Mouse (Mus musculus) hindbrain, embryonic 15.5 days (tissue): ENCODE data around the gene Olfml3. TPM values are rescaled to one million over a fixed set of nuclear protein-coding genes. Genes with fewer than 3 reads are reported as not detected.

Source experiments
- ATAC-seq: fragments of 200-750 bp; cut with Nextera tagmentation; 2 replicates; pipeline ENCODE4 v1.8.0; 2017; ENCODE audit warnings: low read depth, moderate number of reproducible peaks, moderate TSS enrichment; ENCODE audit not compliant: low FRiP score
- H3K27ac ChIP-seq: fragments of 300-500 bp; sonication (generic); replicated peaks from 2 replicates; pipeline ENCODE4 v1.5.1; 2015; ENCODE audit warnings: mild to moderate bottlenecking, inconsistent platforms
- H3K27me3 ChIP-seq: fragments of 300-500 bp; sonication (generic); 2 replicates; pipeline ENCODE4 v1.6.1; 2015; ENCODE audit warnings: control low read depth, inconsistent platforms
- H3K36me3 ChIP-seq: fragments of 300-500 bp; sonication (generic); 2 replicates; pipeline ENCODE4 v1.6.1; 2015; ENCODE audit warnings: control low read depth, inconsistent platforms
- H3K4me1 ChIP-seq: fragments of 300-500 bp; sonication (generic); replicated peaks from 2 replicates; pipeline ENCODE4 v1.6.1; 2015; ENCODE audit warnings: control low read depth, inconsistent platforms
- H3K4me2 ChIP-seq: fragments of 300-500 bp; sonication (generic); 2 replicates; pipeline ENCODE4 v1.6.1; 2015; ENCODE audit warnings: moderate library complexity, mild to moderate bottlenecking, inconsistent platforms
- H3K4me3 ChIP-seq: fragments of 300-500 bp; sonication (generic); 2 replicates; pipeline ENCODE4 v1.5.1; 2015; ENCODE audit warnings: mild to moderate bottlenecking, inconsistent platforms
- H3K9ac ChIP-seq: fragments of 300-500 bp; sonication (generic); 2 replicates; pipeline ENCODE4 v1.6.1; 2015; ENCODE audit warnings: inconsistent platforms
- H3K9me3 ChIP-seq: fragments of 300-500 bp; sonication (generic); 2 replicates; pipeline ENCODE4 v1.6.1; 2016; ENCODE audit warnings: control low read depth, inconsistent platforms
- WGBS: fragments of 180-500 bp; shearing (Covaris S2); methylation state at CpG from one replicate; pipeline ENCODE4 v1.1.7; 2015; 5-methylcytosine and 5-hydroxymethylcytosine counted together
- polyA plus RNA-seq: library from polyadenylated mRNA; unstranded; fragments of >200 nt; fragmentation: Nextera tagmentation; extraction: Ambion mirVana; gene quantifications from 2 replicates; pipeline ENCODE4 v1.2.1, GENCODE M21; 2015

Olfml3 gene
- polyA plus RNA-seq, 1 experiment from 2014 or later: 9.7 TPM

DNA sequence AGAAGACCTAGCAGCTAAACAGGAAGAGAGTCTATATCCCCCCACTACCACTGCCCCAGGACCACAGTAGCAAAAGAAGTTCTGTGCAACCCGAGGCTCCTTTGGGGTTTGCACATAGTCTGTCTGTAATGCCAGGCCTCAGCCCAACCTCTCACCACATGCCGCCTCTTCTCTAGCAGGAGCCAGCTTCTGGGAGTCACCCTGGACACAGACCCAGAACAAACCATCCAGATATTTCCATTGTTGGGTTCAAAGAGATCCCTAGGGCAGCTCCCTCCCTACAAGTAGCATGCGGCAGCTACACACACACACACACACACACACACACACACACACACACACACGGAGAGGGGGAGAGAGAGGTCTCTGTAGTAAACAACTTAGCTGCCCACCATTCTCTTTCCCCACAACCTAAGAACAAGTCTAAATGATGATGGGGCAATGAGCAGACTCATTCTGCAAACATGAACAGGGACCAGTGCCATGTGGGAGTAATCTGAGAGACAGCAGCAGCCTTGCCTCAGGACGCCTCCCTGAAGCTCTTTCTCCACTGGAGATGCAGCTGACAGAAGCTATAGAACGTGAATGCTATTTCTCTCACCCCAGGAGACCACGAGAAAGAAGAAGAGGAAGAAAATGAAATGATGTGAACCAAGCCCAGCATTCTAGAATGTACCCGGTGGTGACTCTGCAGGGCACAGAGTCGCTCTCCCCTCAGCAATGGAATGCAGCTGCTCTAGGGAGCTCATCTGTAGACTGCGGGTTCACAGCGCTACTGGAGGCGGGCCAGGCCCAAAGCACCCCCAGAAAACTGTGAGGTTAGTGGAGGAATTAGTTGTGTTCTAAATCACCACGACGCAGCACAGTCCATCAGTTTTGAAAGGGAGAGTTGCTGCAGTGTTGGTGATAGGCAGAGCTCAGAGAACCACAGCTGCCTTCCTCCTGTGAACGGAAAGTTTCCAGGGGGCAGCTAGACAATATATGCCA, 20.7 kb downstream of the Olfml3 start:
- 26% methylated on average over 15 of the region's 15 CpGs for WGBS
- Histone ChIP-seq H3K9me3 (no peaks in the 10 kb centered on the region), H3K27me3 (no peaks in the 10 kb centered on the region), H3K36me3 (no peaks in the 10 kb centered on the region), H3K4me3 (no peak overlapping the region), H3K4me1 (peaks cover 18% of the 10 kb centered on the region), H3K4me2 (no peak overlapping the region), H3K27ac (0 out of 2 replicates have a peak overlapping the region, but pooled peaks have one; percentile 34), H3K9ac (no peak overlapping the region)
- no peak for ATAC-seq

DNA sequence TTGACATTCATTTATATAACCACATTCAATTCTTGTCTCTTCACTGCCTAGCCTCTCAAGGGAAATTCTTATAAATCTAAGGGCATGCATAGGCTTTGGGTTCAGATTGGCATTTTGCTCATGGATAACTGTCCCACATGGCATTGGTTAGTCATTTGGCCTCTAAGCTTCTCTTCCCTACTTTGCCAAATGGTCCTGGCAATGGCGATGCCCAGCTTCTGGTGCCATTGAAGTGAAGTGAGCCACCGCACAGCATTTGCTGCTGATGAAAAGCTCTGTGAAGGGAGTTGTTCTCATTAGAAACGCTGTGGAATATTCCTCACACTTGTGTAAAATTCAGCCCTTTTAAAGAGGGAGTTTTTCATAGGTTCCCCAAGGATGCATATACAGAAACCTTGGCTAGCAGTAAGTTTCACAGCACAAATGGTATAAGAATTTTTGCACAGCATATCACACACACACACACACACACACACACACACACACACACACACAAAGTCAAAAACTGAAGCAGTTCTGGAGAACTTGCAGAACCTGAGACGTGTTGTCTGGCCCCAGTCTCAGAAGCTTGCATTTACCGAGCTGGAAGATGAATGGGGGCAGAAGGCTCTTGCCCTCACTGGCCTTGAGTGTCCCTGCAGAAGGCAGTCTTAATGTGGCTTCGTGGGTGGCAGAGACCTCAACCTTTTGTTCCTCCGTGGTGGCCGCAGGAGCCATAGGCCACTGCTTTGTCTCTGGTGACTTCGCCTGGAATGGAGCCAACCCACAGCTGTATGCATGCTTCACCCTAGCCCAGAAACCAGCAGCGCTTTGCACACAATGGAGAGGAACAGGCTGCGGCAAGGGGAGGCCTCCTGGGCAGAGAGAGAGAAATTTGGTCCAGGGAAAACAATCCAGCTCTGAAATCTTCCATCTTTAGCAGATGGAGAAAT, 21.8 kb downstream of the Olfml3 start:
- peak overlapping the region; percentile 30; the same call in 1 of the 2 replicates for H3K27ac ChIP-seq

DNA sequence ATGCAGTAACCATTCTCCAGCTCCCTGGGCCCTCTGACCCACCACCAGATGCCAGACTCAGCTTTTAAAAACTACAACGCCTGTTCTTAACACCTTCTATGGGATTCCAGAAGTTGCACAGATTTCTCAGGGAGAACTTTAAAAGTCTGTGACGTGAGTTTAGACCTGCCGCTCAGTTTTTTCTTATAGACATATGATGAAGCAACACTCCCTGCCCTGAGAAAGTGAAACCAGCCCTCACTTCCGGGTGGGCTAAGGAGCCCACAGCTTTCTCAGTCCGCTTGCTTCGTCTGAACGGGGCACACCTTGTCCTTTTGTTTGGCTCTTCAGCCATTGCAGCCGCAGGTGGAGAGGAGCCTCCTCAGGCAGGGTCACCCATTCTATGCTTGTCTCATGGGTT, 22.9 kb downstream of the Olfml3 start:
- WGBS: 89% methylated on average over 8 of the region's 8 CpGs
- ATAC-seq: no peak
- no peak overlapping the region for H3K27ac ChIP-seq
- no peak overlapping the region for H3K4me3 ChIP-seq
- H3K27me3 ChIP-seq: no peaks in the 10 kb centered on the region
- no peaks in the 10 kb centered on the region for H3K9me3 ChIP-seq
- no peak overlapping the region for H3K9ac ChIP-seq
- no peak overlapping the region for H3K4me2 ChIP-seq
- peaks cover 18% of the 10 kb centered on the region for H3K4me1 ChIP-seq
- H3K36me3 ChIP-seq: no peaks in the 10 kb centered on the region

More for the DNA sequence above, 21.8 kb downstream of the Olfml3 start:
- no peaks in the 10 kb centered on the region for H3K9me3 ChIP-seq
- 26% methylated on average over 11 of the region's 11 CpGs for WGBS
- no peak overlapping the region for H3K9ac ChIP-seq
- peaks cover 18% of the 10 kb centered on the region for H3K4me1 ChIP-seq
- H3K36me3 ChIP-seq: no peaks in the 10 kb centered on the region
- no peaks in the 10 kb centered on the region for H3K27me3 ChIP-seq
- no peak for ATAC-seq
- H3K4me3 ChIP-seq: no peak overlapping the region
- no peak overlapping the region for H3K4me2 ChIP-seq

DNA sequence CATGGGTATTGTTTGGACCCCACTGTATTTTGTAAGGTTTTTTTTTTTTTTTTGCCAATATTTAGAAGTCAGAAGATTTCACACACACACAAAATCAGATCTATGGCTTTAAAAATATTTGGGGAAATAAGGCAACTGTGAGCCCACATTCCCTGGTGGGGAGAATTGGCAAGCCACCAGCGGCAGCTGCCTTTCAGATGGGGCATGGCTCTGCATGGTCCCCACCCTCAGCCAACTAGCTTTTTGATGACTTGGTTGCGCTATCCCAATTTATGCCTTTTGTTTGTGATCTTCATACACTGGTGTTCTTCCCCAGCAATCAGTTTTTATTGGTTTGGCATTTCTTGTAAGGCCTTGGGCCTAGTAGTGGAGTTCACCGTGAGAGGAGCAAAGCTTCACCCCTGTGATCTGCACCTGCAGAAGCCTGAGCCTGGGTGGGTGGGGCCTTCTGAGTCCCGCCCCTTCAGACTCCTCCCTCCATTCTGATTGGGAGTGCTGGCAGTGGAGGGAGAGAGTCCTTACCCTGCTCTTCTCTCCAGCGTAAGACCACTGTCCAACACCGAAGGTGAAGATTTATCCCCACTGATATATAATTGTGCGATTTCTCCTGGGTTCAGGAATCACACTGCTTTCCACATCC, 23.4 kb downstream of the Olfml3 start:
- no peak overlapping the region for H3K4me3 ChIP-seq
- 67% methylated on average over 7 of the region's 7 CpGs for WGBS
- ATAC-seq: no peak

DNA sequence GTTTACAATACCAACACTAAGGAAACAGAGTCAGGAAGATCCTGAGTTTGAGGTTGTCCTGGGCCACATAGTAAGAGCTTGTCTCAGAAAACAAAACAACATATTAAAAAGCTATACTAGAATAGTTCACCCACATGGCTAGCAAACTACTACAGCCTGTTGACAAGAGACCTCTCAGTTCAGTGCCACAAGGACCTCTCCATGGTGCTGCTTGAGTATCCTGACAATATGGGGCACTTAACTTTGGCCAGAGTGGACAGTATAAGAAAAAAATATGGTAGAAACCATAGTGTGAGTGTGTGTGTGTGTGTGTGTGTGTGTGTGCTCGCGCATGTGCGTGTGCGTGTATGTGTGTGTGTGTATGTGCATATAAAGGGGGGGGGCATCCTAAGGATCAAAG, 25.6 kb downstream of the Olfml3 start:
- H3K9me3 ChIP-seq: no peaks in the 10 kb centered on the region
- 96% methylated on average over 4 of the region's 4 CpGs for WGBS
- no peaks in the 10 kb centered on the region for H3K36me3 ChIP-seq
- H3K9ac ChIP-seq: no peak overlapping the region
- no peaks in the 10 kb centered on the region for H3K27me3 ChIP-seq
- H3K4me3 ChIP-seq: no peak overlapping the region
- H3K27ac ChIP-seq: no peak overlapping the region
- H3K4me1 ChIP-seq: peaks cover 11% of the 10 kb centered on the region
- ATAC-seq: no peak
- H3K4me2 ChIP-seq: no peak overlapping the region

More for the DNA sequence above, 23.4 kb downstream of the Olfml3 start:
- Histone ChIP-seq H3K4me1 (peaks cover 18% of the 10 kb centered on the region), H3K27ac (no peak overlapping the region), H3K36me3 (no peaks in the 10 kb centered on the region), H3K27me3 (no peaks in the 10 kb centered on the region), H3K9me3 (no peaks in the 10 kb centered on the region), H3K9ac (no peak overlapping the region), H3K4me2 (no peak overlapping the region)

DNA sequence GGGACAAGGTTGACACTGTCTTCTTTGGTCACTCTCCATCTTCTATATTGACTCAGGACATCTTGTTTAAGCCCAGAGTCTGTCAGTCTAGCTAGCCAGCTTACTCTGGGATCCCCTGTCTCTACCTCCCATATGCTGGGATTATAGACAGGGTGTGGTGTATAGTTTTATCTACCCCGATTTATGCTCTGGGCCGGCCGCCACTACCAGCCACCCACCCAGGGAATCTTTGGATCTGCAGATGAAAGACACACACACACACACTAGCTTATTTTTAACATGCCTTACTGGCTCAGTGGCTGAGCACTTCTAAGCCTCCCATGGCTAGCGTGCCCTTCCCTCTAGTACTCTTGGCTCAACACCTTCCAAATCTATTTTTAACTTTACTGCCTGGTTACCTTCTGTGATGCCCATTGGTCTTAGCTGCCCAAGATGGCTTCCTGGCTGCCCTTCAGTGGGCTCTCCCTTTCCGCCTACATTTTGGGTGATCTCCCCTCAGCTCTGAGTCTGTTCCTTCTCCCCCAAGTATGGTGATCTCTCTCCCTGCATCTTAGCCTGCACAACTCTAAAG, 28.2 kb downstream of the Olfml3 start:
- no peak for ATAC-seq
- Histone ChIP-seq H3K27ac (no peak overlapping the region), H3K4me2 (no peak overlapping the region), H3K9ac (no peak overlapping the region), H3K9me3 (no peaks in the 10 kb centered on the region), H3K4me1 (no peaks in the 10 kb centered on the region), H3K27me3 (no peaks in the 10 kb centered on the region), H3K4me3 (no peak overlapping the region), H3K36me3 (no peaks in the 10 kb centered on the region)
- 94% methylated on average over 5 of the region's 5 CpGs for WGBS

- Histone ChIP-seq H3K9ac (no peak overlapping the region), H3K36me3 (no peaks in the 10 kb centered on the region), H3K27me3 (no peaks in the 10 kb centered on the region), H3K4me2 (no peak overlapping the region), H3K4me1 (no peaks in the 10 kb centered on the region), H3K9me3 (no peaks in the 10 kb centered on the region), H3K4me3 (no peak overlapping the region), H3K27ac (no peak overlapping the region)
- WGBS: 85% methylated on average over 12 of the region's 12 CpGs
- ATAC-seq: no peak
Measured at GRCm38 (mm10) chr3:103705426-103705825, 32.4 kb downstream of the Olfml3 start.

- no peak overlapping the region for H3K4me3 ChIP-seq
- no peak overlapping the region for H3K4me2 ChIP-seq
- H3K27ac ChIP-seq: no peak overlapping the region
- no peaks in the 10 kb centered on the region for H3K27me3 ChIP-seq
- no peaks in the 10 kb centered on the region for H3K9me3 ChIP-seq
- 75% methylated on average over 6 of the region's 6 CpGs for WGBS
- H3K9ac ChIP-seq: no peak overlapping the region
- H3K4me1 ChIP-seq: no peaks in the 10 kb centered on the region
- 0 out of 2 replicates have a peak, but pooled peaks have one; percentile 19 for ATAC-seq
- H3K36me3 ChIP-seq: no peaks in the 10 kb centered on the region
Measured at GRCm38 (mm10) chr3:103704661-103705060, 33.1 kb downstream of the Olfml3 start.

DNA sequence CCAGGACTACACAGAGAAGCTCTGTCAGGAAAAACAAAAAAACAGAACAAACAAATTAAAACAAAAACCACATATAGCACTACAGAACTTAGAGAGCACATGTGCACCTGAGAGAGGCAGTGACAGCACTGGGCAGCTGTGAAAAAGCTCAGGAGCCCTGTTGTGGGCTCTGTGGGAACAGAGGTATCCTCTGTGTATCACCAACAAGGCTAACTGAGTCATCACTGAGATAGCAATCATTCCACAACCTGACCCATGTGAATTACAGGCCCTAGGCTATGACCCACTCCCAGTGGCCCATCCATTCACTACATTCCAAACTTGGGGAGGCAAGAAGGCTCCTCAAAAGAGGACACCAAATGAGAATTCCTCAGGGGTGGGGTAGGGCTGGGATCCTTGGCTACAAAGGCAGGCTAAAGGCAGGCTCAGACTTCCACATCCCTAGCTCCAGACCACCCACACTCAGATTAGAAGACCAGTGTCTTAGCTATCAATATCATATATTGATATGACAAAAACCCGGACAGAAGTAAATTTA, 41.3 kb downstream of the Olfml3 start:
- Histone ChIP-seq H3K4me2 (no peak overlapping the region), H3K4me1 (no peaks in the 10 kb centered on the region), H3K36me3 (no peaks in the 10 kb centered on the region), H3K4me3 (no peak overlapping the region), H3K27me3 (no peaks in the 10 kb centered on the region), H3K9ac (no peak overlapping the region), H3K9me3 (no peaks in the 10 kb centered on the region), H3K27ac (no peak overlapping the region)
- ATAC-seq: no peak
- 95% methylated on average over 1 of the region's 1 CpGs for WGBS

- Histone ChIP-seq H3K4me1 (no peaks in the 10 kb centered on the region), H3K9me3 (no peaks in the 10 kb centered on the region), H3K4me3 (no peak overlapping the region), H3K36me3 (no peaks in the 10 kb centered on the region), H3K9ac (no peak overlapping the region), H3K4me2 (no peak overlapping the region), H3K27me3 (no peaks in the 10 kb centered on the region), H3K27ac (no peak overlapping the region)
- 47% methylated on average over 3 of the region's 3 CpGs for WGBS
- ATAC-seq: no peak
Measured at GRCm38 (mm10) chr3:103695556-103695955, 42.2 kb downstream of the Olfml3 start.

DNA sequence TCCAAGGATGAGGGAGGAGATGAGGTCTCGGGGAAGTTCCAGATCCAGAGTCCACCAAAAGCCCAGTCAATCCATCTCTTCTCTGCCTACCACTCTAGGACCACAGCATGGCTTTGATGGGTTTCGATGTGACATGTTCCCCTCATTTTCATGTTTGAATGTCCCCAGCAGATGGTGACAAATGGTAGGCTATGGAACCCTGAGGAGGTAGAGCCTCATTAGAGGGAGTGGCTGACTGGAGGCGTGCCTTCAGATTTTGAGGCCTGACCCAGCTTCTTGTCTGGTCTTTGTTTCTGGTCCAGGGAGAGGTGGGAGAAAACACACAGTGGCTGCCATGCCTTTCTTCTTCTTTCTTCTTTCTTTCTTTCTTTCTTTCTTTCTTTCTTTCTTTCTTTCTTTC, 47.3 kb downstream of the Olfml3 start:
- H3K27ac ChIP-seq: no peak overlapping the region
- no peaks in the 10 kb centered on the region for H3K9me3 ChIP-seq
- H3K4me2 ChIP-seq: no peak overlapping the region
- ATAC-seq: no peak
- H3K9ac ChIP-seq: no peak overlapping the region
- H3K4me3 ChIP-seq: no peak overlapping the region
- WGBS: 83% methylated on average over 3 of the region's 3 CpGs
- no peaks in the 10 kb centered on the region for H3K4me1 ChIP-seq
- no peaks in the 10 kb centered on the region for H3K36me3 ChIP-seq
- H3K27me3 ChIP-seq: no peaks in the 10 kb centered on the region
